Mouse (Mus musculus) kidney, postnatal 0 days (tissue): ENCODE measurements around the gene Cideb. TPM values are rescaled to one million over a fixed set of nuclear protein-coding genes. Genes with fewer than 3 reads are reported as not detected.
A peak's percentile ranks its signal among the peaks of the same experiment; 100 is the strongest.

Experiments used
- ATAC-seq: fragments of 200-750 bp; cut with Nextera tagmentation; replicated peaks from 2 replicates; pipeline ENCODE4 v1.8.0; 2017; ENCODE audit warnings: low read depth, moderate number of reproducible peaks, moderate TSS enrichment, moderate library complexity; ENCODE audit not compliant: low FRiP score
- DNase-seq: peaks from one replicate; pipeline ENCODE4 v3.0.0-alpha.2; 2016; ENCODE audit warnings: low spot score
- H3K27ac ChIP-seq: fragments of 300-500 bp; sonication (generic); 2 replicates; pipeline ENCODE4 v1.5.1; 2014; ENCODE audit warnings: mild to moderate bottlenecking
- H3K27me3 ChIP-seq: fragments of 300-500 bp; sonication (generic); 2 replicates; pipeline ENCODE4 v1.6.1; 2014; ENCODE audit warnings: low read length, mixed read lengths; ENCODE audit not compliant: insufficient read depth
- H3K36me3 ChIP-seq: fragments of 300-500 bp; sonication (generic); 2 replicates; pipeline ENCODE4 v1.6.1; 2014; ENCODE audit warnings: low read length, mixed read lengths; ENCODE audit not compliant: insufficient read depth
- H3K4me1 ChIP-seq: fragments of 300-500 bp; sonication (generic); replicated peaks from 2 replicates; pipeline ENCODE4 v1.6.1; 2014; ENCODE audit warnings: antibody characterized with exemption, low read length, mixed read lengths; ENCODE audit not compliant: insufficient read depth
- H3K4me2 ChIP-seq: fragments of 300-500 bp; sonication (generic); 2 replicates; pipeline ENCODE4 v1.6.1; 2014; ENCODE audit warnings: mild to moderate bottlenecking, low read length, moderate library complexity, mixed read lengths
- H3K4me3 ChIP-seq: fragments of 300-500 bp; sonication (generic); replicated peaks from 2 replicates; pipeline ENCODE4 v1.5.1; 2014; ENCODE audit warnings: low read depth, low read length
- H3K9ac ChIP-seq: fragments of 300-500 bp; sonication (generic); 2 replicates; pipeline ENCODE4 v1.6.1; 2014; ENCODE audit warnings: low read depth, low read length
- H3K9me3 ChIP-seq: fragments of 300-500 bp; sonication (generic); replicated peaks from 2 replicates; pipeline ENCODE4 v1.6.1; 2016; ENCODE audit warnings: low read length, inconsistent platforms, mixed read lengths
- CTCF ChIP-seq: IDR thresholded peaks from 2 replicates; pipeline ENCODE4 v1.5.1; 2016; ENCODE audit warnings: antibody characterized with exemption, low read depth, mild to moderate bottlenecking, moderate library complexity
- WGBS: fragments of 180-500 bp; shearing (Covaris S2); extraction: QIAGEN DNeasy Blood & Tissue Kit; methylation state at CpG from one replicate; pipeline ENCODE4 v1.1.7; 2014; 5-methylcytosine and 5-hydroxymethylcytosine counted together
- polyA plus RNA-seq: library from polyadenylated mRNA; unstranded; fragments of >200 nt; fragmentation: Nextera tagmentation; extraction: Ambion mirVana; gene quantifications from 2 replicates; pipeline ENCODE4 v1.2.1, GENCODE M21; 2015

Cideb gene
- polyA plus RNA-seq, 1 experiment from 2014 or later, result 51.0 TPM

DNA sequence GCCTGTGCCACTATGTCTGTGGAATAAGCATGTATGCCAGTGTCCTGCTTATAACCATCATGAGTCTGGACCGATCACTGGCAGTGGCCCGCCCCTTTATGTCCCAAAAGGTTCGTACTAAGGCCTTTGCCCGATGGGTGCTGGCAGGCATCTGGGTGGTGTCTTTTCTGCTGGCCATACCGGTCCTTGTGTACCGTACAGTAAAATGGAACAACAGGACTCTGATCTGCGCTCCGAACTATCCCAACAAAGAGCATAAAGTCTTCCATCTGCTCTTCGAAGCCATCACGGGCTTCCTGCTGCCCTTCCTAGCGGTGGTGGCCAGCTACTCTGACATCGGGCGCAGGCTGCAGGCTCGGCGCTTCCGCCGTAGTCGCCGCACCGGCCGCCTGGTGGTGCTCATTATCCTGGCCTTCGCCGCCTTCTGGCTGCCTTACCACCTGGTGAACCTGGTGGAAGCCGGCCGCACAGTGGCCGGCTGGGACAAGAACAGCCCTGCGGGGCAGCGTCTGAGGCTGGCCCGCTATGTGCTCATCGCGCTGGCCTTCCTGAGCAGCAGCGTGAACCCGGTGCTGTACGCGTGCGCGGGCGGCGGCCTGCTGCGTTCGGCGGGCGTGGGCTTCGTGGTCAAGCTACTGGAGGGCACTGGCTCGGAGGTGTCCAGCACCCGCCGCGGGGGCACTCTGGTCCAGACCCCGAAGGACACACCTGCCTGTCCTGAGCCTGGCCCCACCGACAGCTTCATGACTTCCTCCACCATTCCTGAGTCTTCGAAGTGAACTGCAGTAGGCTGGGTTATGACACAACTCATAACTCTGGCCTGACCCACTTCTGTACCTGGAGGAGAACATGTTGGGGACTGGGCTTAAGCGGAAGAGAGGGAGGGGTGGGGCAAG lies 9.5 kb upstream of the Cideb start:
- 0 out of 2 replicates have a peak, but pooled peaks cover 4% of the 10 kb centered on the region for H3K27me3 ChIP-seq
- 0 out of 2 replicates have a peak, but pooled peaks cover 10% of the 10 kb centered on the region for H3K4me1 ChIP-seq
- H3K9ac ChIP-seq, result peak overlapping the region; percentile 45
- DNase-seq (peak; percentile 70), ATAC-seq (peak; percentile 77)
- H3K36me3 ChIP-seq, result no peaks in the 10 kb centered on the region
- H3K4me3 ChIP-seq, result peak overlapping the region; percentile 20; the same call in 1 of the 2 replicates
- WGBS, result 11% methylated on average over 52 of the region's 52 CpGs
- H3K9me3 ChIP-seq, result no peaks in the 10 kb centered on the region
- TF ChIP-seq CTCF, result peak; percentile 68
- peak overlapping the region; percentile 68 for H3K4me2 ChIP-seq
- H3K27ac ChIP-seq, result no peak overlapping the region

- no peak within 1 kb of the TSS for H3K4me3 ChIP-seq
Observed at GRCm38 (mm10) chr14:55765696-55766095, 7.4 kb upstream of the Cideb start, which contains the start of gene Ltb4r1. Gene Ltb4r1, plus strand, starts transcription at chr14:55765962.

DNA sequence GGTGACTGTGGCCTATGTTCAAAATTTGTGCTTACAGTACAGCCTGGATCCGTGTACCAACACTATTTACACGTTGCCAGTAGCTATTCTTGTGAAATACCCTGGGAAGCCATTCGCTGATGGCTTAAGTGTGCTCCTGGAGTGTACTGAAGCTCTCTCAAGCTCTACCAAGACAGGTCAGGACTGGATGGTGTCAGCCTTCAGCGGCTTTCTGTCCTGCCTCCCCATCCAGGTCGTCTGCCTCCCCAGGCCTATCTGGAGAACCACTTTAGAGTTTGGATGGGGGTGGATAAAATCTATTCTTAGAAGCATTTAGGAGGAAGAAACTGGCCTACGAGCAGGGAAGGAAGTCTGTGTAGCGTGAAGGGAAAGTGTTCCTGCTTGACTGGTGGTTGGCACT lies 4.9 kb upstream of the Cideb start:
- Histone ChIP-seq H3K27ac (peak overlapping the region; percentile 52), H3K4me3 (no peak overlapping the region), H3K4me2 (peak overlapping the region; percentile 81; the same call in 1 of the 2 replicates), H3K27me3 (0 out of 2 replicates have a peak, but pooled peaks cover 14% of the 10 kb centered on the region), H3K9me3 (no peaks in the 10 kb centered on the region), H3K9ac (no peak overlapping the region), H3K36me3 (no peaks in the 10 kb centered on the region), H3K4me1 (peaks cover 25% of the 10 kb centered on the region)
- DNase-seq (no peak), ATAC-seq (no peak)
- 47% methylated on average over 7 of the region's 7 CpGs for WGBS
- TF ChIP-seq CTCF, result no peak

More at GRCm38 (mm10) chr14:55765696-55766095, 7.4 kb upstream of the Cideb start, which contains the start of gene Ltb4r1:
- Histone ChIP-seq H3K27ac (no peak within 1 kb of the TSS), H3K36me3 (no peaks in the 10 kb centered on the region), H3K27me3 (0 out of 2 replicates have a peak, but pooled peaks cover 14% of the 10 kb centered on the region), H3K4me1 (peaks cover 22% of the 10 kb centered on the region), H3K9me3 (no peaks in the 10 kb centered on the region), H3K4me2 (no peak within 1 kb of the TSS), H3K9ac (no peak within 1 kb of the TSS)
- ATAC-seq, result no peak
- DNase-seq, result no peak
- 68% methylated on average over 4 of the region's 4 CpGs for WGBS
- no peak for TF ChIP-seq CTCF

GRCm38 (mm10) chr14:55762001-55762821 lies 4.0 kb upstream of the Cideb start:
- peak overlapping the region; percentile 81 for H3K4me2 ChIP-seq
- peak; percentile 85 for DNase-seq
- H3K4me1 ChIP-seq, result peaks cover 21% of the 10 kb centered on the region
- peak; percentile 47 for ATAC-seq
- TF ChIP-seq CTCF, result peak; percentile 43
- peak overlapping the region; percentile 52 for H3K27ac ChIP-seq
- no peaks in the 10 kb centered on the region for H3K9me3 ChIP-seq
- peak overlapping the region; percentile 39 for H3K4me3 ChIP-seq
- H3K36me3 ChIP-seq, result no peaks in the 10 kb centered on the region
- 0 out of 2 replicates have a peak, but pooled peaks cover 11% of the 10 kb centered on the region for H3K27me3 ChIP-seq
- H3K9ac ChIP-seq, result peak overlapping the region; percentile 58
- 1% methylated on average over 77 of the region's 77 CpGs for WGBS

DNA sequence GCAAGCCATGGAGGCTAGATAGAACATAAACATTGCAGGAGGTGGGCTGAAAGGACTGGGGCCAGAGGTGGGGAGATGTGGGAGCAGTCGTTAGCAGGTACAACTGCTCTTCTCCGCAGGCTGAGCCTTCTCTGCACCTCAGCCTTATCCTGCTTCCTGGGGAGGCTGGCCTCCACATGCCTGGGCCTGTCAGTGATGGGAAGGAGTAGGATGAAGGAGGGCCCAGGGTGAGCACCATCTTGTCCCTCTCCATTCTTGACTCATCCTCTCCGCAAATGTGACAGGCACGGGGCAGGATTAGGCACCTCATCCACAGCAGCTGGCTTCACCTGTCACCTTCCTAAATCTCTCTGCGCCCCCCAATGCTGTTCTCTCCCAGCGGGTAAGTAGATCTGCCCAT lies 2.9 kb upstream of the Cideb start, which contains the start of gene Ltb4r2:
Gene Ltb4r2, plus strand, starts transcription at position 266 of the 400 bp plus-strand sequence.
- ATAC-seq (no peak), DNase-seq (no peak)
- Histone ChIP-seq H3K36me3 (no peaks in the 10 kb centered on the region), H3K4me3 (peak within 1 kb of the TSS; percentile 39), H3K27ac (no peak within 1 kb of the TSS), H3K27me3 (0 out of 2 replicates have a peak, but pooled peaks cover 10% of the 10 kb centered on the region), H3K4me2 (peak within 1 kb of the TSS; percentile 81), H3K9me3 (no peaks in the 10 kb centered on the region), H3K4me1 (peaks cover 21% of the 10 kb centered on the region), H3K9ac (peak within 1 kb of the TSS; percentile 58)
- no peak for TF ChIP-seq CTCF
- WGBS, result 89% methylated on average over 6 of the region's 6 CpGs
